Mouse (Mus musculus) liver, postnatal 0 days (tissue): ENCODE results near the gene Fam160a2. TPM values are rescaled to one million over a fixed set of nuclear protein-coding genes. Genes with fewer than 3 reads are reported as not detected.

ENCODE experiments used
- ATAC-seq: fragments of 200-750 bp; cut with Nextera tagmentation; 2 replicates; pipeline ENCODE4 v1.8.0; 2017; ENCODE audit warnings: mild to moderate bottlenecking, moderate library complexity
- DNase-seq: peaks from one replicate; pipeline ENCODE4 v3.0.0-alpha.2; 2016
- H3K27ac ChIP-seq: fragments of 300-500 bp; sonication (generic); 2 replicates; pipeline ENCODE4 v1.5.1; 2014; ENCODE audit warnings: antibody characterized with exemption, moderate library complexity, mild to moderate bottlenecking, low read depth
- H3K27me3 ChIP-seq: fragments of 300-500 bp; sonication (generic); 2 replicates; pipeline ENCODE4 v1.6.1; 2014; ENCODE audit warnings: low read length, control low read depth, mixed read lengths; ENCODE audit not compliant: insufficient read depth
- H3K36me3 ChIP-seq: fragments of 300-500 bp; sonication (generic); replicated peaks from 2 replicates; pipeline ENCODE4 v1.6.1; 2014; ENCODE audit warnings: mild to moderate bottlenecking, control low read depth, low read length, moderate library complexity, mixed read lengths; ENCODE audit not compliant: insufficient read depth
- H3K4me1 ChIP-seq: fragments of 300-500 bp; sonication (generic); 2 replicates; pipeline ENCODE4 v1.6.1; 2014; ENCODE audit warnings: antibody characterized with exemption, mild to moderate bottlenecking, control low read depth; ENCODE audit not compliant: insufficient read depth
- H3K4me2 ChIP-seq: fragments of 300-500 bp; sonication (generic); 2 replicates; pipeline ENCODE4 v1.6.1; 2014; ENCODE audit warnings: low read depth, mild to moderate bottlenecking, low read length, moderate library complexity, mixed read lengths
- H3K4me3 ChIP-seq: fragments of 300-500 bp; sonication (generic); 2 replicates; pipeline ENCODE4 v1.5.1; 2014; ENCODE audit warnings: low read depth, low read length
- H3K9ac ChIP-seq: fragments of 300-500 bp; sonication (generic); replicated peaks from 2 replicates; pipeline ENCODE4 v1.6.1; 2014; ENCODE audit warnings: mild to moderate bottlenecking, moderate library complexity
- H3K9me3 ChIP-seq: fragments of 300-500 bp; sonication (generic); 2 replicates; pipeline ENCODE4 v1.6.1; 2016; ENCODE audit warnings: mild to moderate bottlenecking, control low read depth, low read length, mixed read lengths
- CTCF ChIP-seq: sonication (generic); IDR thresholded peaks from 2 replicates; pipeline ENCODE4 v1.5.1; 2016; ENCODE audit warnings: antibody characterized with exemption, low read depth
- EP300 ChIP-seq: IDR thresholded peaks from 2 replicates; pipeline ENCODE4 v1.6.1; 2016; ENCODE audit warnings: antibody characterized with exemption, low read depth, mild to moderate bottlenecking
- WGBS: fragments of 180-500 bp; shearing (Covaris S2); extraction: QIAGEN DNeasy Blood & Tissue Kit; methylation state at CpG from one replicate; pipeline ENCODE4 v1.1.7; 2014; ENCODE audit not compliant: insufficient replicate concordance; 5-methylcytosine and 5-hydroxymethylcytosine counted together
- polyA plus RNA-seq: library from polyadenylated mRNA; unstranded; fragments of >200 nt; fragmentation: Nextera tagmentation; extraction: Ambion mirVana; gene quantifications from 2 replicates; pipeline ENCODE4 v1.2.1, GENCODE M21; 2015

Fam160a2 gene
- polyA plus RNA-seq, 1 experiment from 2014 or later, result 11.1 TPM

- no peak for TF ChIP-seq CTCF
- no peak for TF ChIP-seq EP300
- Histone ChIP-seq H3K27ac (no peak overlapping the region), H3K27me3 (no peaks in the 10 kb centered on the region), H3K4me3 (no peak overlapping the region), H3K4me1 (no peaks in the 10 kb centered on the region), H3K9ac (no peak overlapping the region), H3K4me2 (no peak overlapping the region), H3K36me3 (no peaks in the 10 kb centered on the region), H3K9me3 (no peaks in the 10 kb centered on the region)
- DNase-seq (no peak), ATAC-seq (no peak)
- WGBS, result 61% methylated on average over 2 of the region's 2 CpGs
These were observed 57.1 kb downstream of the Fam160a2 start for GRCm38 (mm10) chr7:105342752-105343151.

GRCm38 (mm10) chr7:105342170-105342569, 57.7 kb downstream of the Fam160a2 start, which contains the start of gene Olfr691:
Gene Olfr691 (minus strand): TSS chr7:105342270.
- 40% methylated on average over 1 of the region's 1 CpGs for WGBS
- H3K9me3 ChIP-seq, result no peaks in the 10 kb centered on the region
- no peak within 1 kb of the TSS for H3K27ac ChIP-seq
- H3K4me2 ChIP-seq, result no peak within 1 kb of the TSS
- ATAC-seq, result no peak
- no peaks in the 10 kb centered on the region for H3K36me3 ChIP-seq
- no peak within 1 kb of the TSS for H3K4me3 ChIP-seq
- TF ChIP-seq EP300 (no peak), CTCF (no peak)
- DNase-seq, result no peak
- no peak within 1 kb of the TSS for H3K9ac ChIP-seq
- no peaks in the 10 kb centered on the region for H3K4me1 ChIP-seq
- no peaks in the 10 kb centered on the region for H3K27me3 ChIP-seq

DNA sequence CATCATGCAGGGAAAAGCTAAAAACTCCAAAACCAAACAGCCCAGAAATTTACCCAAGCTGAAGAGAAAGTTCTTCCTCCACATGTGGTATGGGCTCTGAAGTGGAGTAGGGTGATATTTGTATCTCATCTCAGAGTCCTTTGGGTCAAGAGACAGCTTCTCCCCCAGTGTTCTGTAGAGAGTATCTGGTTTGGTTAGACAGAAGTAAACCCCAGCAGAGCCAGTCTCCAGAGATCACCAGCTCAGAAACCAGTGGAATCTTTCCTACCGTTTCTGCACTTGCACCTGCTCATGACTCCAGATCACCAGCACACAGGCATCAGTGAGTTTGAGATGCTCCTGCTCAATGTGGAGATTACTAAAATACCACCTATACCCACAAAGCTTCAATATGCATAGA, 65.8 kb downstream of the Fam160a2 start, which contains the start of gene Olfr690:
Gene Olfr690, minus strand, starts transcription at position 101 of the 400 bp plus-strand sequence.
- Histone ChIP-seq H3K27me3 (no peaks in the 10 kb centered on the region), H3K4me3 (no peak within 1 kb of the TSS), H3K27ac (no peak within 1 kb of the TSS), H3K4me2 (no peak within 1 kb of the TSS), H3K9me3 (no peaks in the 10 kb centered on the region), H3K9ac (no peak within 1 kb of the TSS), H3K4me1 (no peaks in the 10 kb centered on the region), H3K36me3 (no peaks in the 10 kb centered on the region)
- DNase-seq (no peak), ATAC-seq (no peak)
- TF ChIP-seq CTCF, result no peak
- no peak for TF ChIP-seq EP300
- 63% methylated on average over 1 of the region's 1 CpGs for WGBS

DNA sequence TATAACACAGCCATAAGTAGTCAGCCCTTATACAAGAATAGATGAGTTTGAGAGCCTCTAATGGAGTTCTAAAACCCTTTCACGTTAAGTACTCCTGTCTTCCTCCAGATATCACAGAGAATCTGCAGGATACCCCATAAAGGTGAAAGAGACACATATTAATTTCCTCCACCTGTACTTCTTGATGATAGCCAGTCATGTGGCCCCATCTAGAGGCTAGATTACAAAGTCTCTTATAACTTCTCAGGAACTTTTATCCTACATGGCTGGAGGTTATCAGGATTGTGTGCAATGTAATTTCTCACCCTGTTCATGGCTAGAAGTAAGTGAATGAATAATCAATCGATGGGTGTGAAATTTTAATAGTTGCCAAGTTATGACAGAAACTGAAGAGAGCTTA, 74.6 kb downstream of the Fam160a2 start:
- H3K36me3 ChIP-seq, result no peaks in the 10 kb centered on the region
- H3K4me2 ChIP-seq, result no peak overlapping the region
- ATAC-seq (no peak), DNase-seq (no peak)
- no peak overlapping the region for H3K9ac ChIP-seq
- H3K27ac ChIP-seq, result no peak overlapping the region
- no peaks in the 10 kb centered on the region for H3K4me1 ChIP-seq
- H3K9me3 ChIP-seq, result no peaks in the 10 kb centered on the region
- 67% methylated on average over 2 of the region's 2 CpGs for WGBS
- no peaks in the 10 kb centered on the region for H3K27me3 ChIP-seq
- no peak overlapping the region for H3K4me3 ChIP-seq
- TF ChIP-seq CTCF, result no peak
- no peak for TF ChIP-seq EP300

Other genes starting within 250 kb of the Fam160a2 start
- gene Olfr684, start 236.4 kb downstream of the Fam160a2 start, polyA plus RNA-seq, result not detected in 2 replicates
- gene Olfr685, start 214.0 kb downstream of the Fam160a2 start, polyA plus RNA-seq, result not detected in 2 replicates
- not detected in 2 replicates for gene Olfr686, start 192.6 kb downstream of the Fam160a2 start, polyA plus RNA-seq
- gene Olfr688, start 112.0 kb downstream of the Fam160a2 start, polyA plus RNA-seq, result not detected in 2 replicates
- not detected in 2 replicates for gene Olfr689, start 88.9 kb downstream of the Fam160a2 start, polyA plus RNA-seq
- not detected in 2 replicates for gene Olfr690, start 66.0 kb downstream of the Fam160a2 start, polyA plus RNA-seq
- not detected in 2 replicates for gene Olfr691, start 57.8 kb downstream of the Fam160a2 start, polyA plus RNA-seq
- not detected in 2 replicates for gene Olfr692, start 31.8 kb downstream of the Fam160a2 start, polyA plus RNA-seq
- gene Gm5901, start 25.0 kb downstream of the Fam160a2 start, polyA plus RNA-seq, result not detected in 2 replicates
- gene Cnga4, start 4.5 kb upstream of the Fam160a2 start, polyA plus RNA-seq, result not detected in 2 replicates
- gene Cckbr, start 25.7 kb upstream of the Fam160a2 start, polyA plus RNA-seq, result not detected in 2 replicates
- gene Cavin3, start 82.2 kb upstream of the Fam160a2 start, polyA plus RNA-seq, result 4.5 and 4.7 TPM in 2 replicates
- 21.6 and 24.0 TPM in 2 replicates for gene Smpd1, start 154.3 kb upstream of the Fam160a2 start, polyA plus RNA-seq
- 0.92 and 0.94 TPM in 2 replicates for gene Apbb1, start 181.6 kb upstream of the Fam160a2 start, polyA plus RNA-seq
- 2,004 and 2,190 TPM in 2 replicates for gene Hpx, start 200.1 kb upstream of the Fam160a2 start, polyA plus RNA-seq
- 3.0 and 4.0 TPM in 2 replicates for gene Trim3, start 233.5 kb upstream of the Fam160a2 start, polyA plus RNA-seq
- gene Timm10b, start 240.0 kb upstream of the Fam160a2 start, polyA plus RNA-seq, result 117 and 121 TPM in 2 replicates
- gene Arfip2, start 240.4 kb upstream of the Fam160a2 start, polyA plus RNA-seq, result 7.4 and 9.4 TPM in 2 replicates
- gene Gm45799, start 240.5 kb upstream of the Fam160a2 start, polyA plus RNA-seq, result 44.4 and 45.8 TPM in 2 replicates